Mouse (Mus musculus) cortical plate, adult 2 months (tissue): Measurements from ENCODE around the gene Mcoln2.
"Not testable (repeated sequence)": the region's sequence is repeated elsewhere in the genome, so short reads cannot be mapped to it uniquely, and the experiment has no call there.

Source experiments
- CTCF ChIP-seq: fragments of 200-500 bp; IDR thresholded peaks from 2 replicates; pipeline ENCODE4 v1.5.1; 2011; ENCODE audit warnings: mild to moderate bottlenecking, control low read depth, low read length; ENCODE audit not compliant: insufficient read depth; ENCODE audit errors: extremely low read depth
- POLR2A ChIP-seq: fragments of 200-500 bp; IDR thresholded peaks from 2 replicates; pipeline ENCODE4 v1.6.1; 2011; ENCODE audit warnings: mild to moderate bottlenecking, low read length, control low read depth; ENCODE audit not compliant: insufficient read depth; ENCODE audit errors: extremely low read depth

DNA sequence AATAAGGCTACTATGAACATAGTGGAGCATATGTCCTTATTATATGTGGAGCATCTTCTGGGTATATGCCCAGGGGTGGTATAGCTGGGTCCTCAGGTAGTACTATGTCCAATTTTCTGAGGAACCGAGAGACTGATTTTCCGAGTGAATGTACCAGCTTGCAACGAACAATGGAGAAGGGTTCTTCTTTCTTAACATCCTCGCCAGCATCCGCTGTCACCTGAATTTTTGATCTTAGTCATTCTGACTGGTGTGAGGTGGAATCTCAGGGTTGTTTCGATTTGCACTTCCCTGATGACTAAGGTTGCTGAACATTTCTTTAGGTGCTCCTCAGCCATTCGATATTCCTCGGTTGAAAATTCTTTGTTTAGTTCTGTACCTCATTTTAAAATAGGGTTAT is 60.1 kb downstream of the Mcoln2 start:
- not testable (repeated sequence) for TF ChIP-seq CTCF, POLR2A
